9 mouse cellular contexts compared by ENCODE assay signal in genomic region chr9:99436182-99437030, GRCm38 (mm10). TPM values are rescaled to one million over a fixed set of nuclear protein-coding genes. Genes with fewer than 3 reads are reported as not detected.
DNase-seq lines count a peak whose midpoint lies in the region; ATAC-seq and TF ChIP-seq lines count a peak whose summit lies in the region.
"Had no signal": no experiment of that assay in that cellular context is flagged by ENCODE, and none has a peak within 500 bp of the region (broad histone marks: within the 10 kb centered on the region; RNA-seq: fewer than 3 reads in every experiment).

No protein-coding gene starts in this region.

- intact Hi-C loops in gastrocnemius, adult 2 months (cut with DNase I), result loop anchor here (2.0 to 10.0 kb wide), 2 partner anchors 36 to 192 kb away; partner anchors contain the start of gene Cep70

- H3K4me1 ChIP-seq in hindbrain, embryonic 14.5 days (replicated peaks; ENCODE audit: control insufficient read depth, insufficient read depth, low read length), result peaks cover 27% of the 10 kb centered on the region

- no peaks in the 10 kb centered on the region for H3K79me2 ChIP-seq in macrophage (ENCODE audit: inconsistent target)

- ATAC-seq in activated CD4-positive, CD25-positive, alpha-beta regulatory T cell, adult 4 months, result peak; percentile 49
- peak; percentile 73 for ATAC-seq in hindbrain, embryonic 14.5 days (ENCODE audit: low FRiP score)

- H3K4me3 ChIP-seq in gastrocnemius, adult 2 months, result peak overlapping the region; percentile 91
- H3K4me3 ChIP-seq in hindbrain, embryonic 14.5 days (replicated peaks; ENCODE audit: low read length), result peak overlapping the region; percentile 80
- peak overlapping the region; percentile 45 for H3K4me3 ChIP-seq in macrophage (ENCODE audit: inconsistent target)

- DNase-seq in cerebellum, postnatal 14 days, result peak; percentile 77 to 86
- peak; percentile 95 for DNase-seq in gastrocnemius, adult 2 months
- peak; percentile 67 for DNase-seq in hindbrain, embryonic 14.5 days (ENCODE audit: low spot score)
- DNase-seq in left cerebral cortex, adult 8-10 months (ENCODE audit: low spot score in 2 of 2), result peak; percentile 70 to 71
- DNase-seq in right cerebral cortex, adult 2 months (ENCODE audit: low spot score in 2 of 2), result peak; percentile 73 to 75
- peak; percentile 75 for DNase-seq in urinary bladder, postnatal 25 days (ENCODE audit: low spot score)

- peaks cover 15% of the 10 kb centered on the region; the same call in 1 of the 2 replicates for H3K27me3 ChIP-seq in hindbrain, embryonic 14.5 days (ENCODE audit: control insufficient read depth, insufficient read depth, low read length)

- H3K9ac ChIP-seq in hindbrain, embryonic 14.5 days, result peak overlapping the region; percentile 91

- WGBS in hindbrain, embryonic 14.5 days, result 2% methylated on average over 62 of the region's 86 CpGs
- WGBS in macrophage (ENCODE audit: missing documents), result 3% methylated on average over 76 of the region's 86 CpGs

- no peaks in the 10 kb centered on the region for H3K36me3 ChIP-seq in hindbrain, embryonic 14.5 days (replicated peaks; ENCODE audit: control insufficient read depth, insufficient read depth)
- no peaks in the 10 kb centered on the region for H3K36me3 ChIP-seq in macrophage (ENCODE audit: inconsistent target)

- H3K27ac ChIP-seq in gastrocnemius, adult 2 months, result peak overlapping the region; percentile 98
- peak overlapping the region; percentile 87 for H3K27ac ChIP-seq in hindbrain, embryonic 14.5 days
- H3K27ac ChIP-seq in macrophage, result no peak overlapping the region

- H3K4me2 ChIP-seq in hindbrain, embryonic 14.5 days (replicated peaks), result peak overlapping the region; percentile 72

- no peaks in the 10 kb centered on the region for H3K9me3 ChIP-seq in hindbrain, embryonic 14.5 days (ENCODE audit: control insufficient read depth, low read length)

- TF ChIP-seq CTCF in gastrocnemius, adult 2 months (IDR thresholded peaks at IDR 0.05), result no peak

RNA-seq across cellular contexts. Expression of gene Mras, which starts 0.8 kb away (rescaled TPM):
- polyA plus RNA-seq in activated CD4-positive, CD25-positive, alpha-beta regulatory T cell, adult 4 months (2017; shearing (Covaris generic)), result not detected
- total RNA-seq in gastrocnemius, adult 2 months (2021), result 1 to 10 TPM; 5.0 to 5.7 TPM
- polyA plus RNA-seq in hindbrain, embryonic 14.5 days (2014; fragmentation: Nextera tagmentation; extraction: Ambion mirVana), result 55.3 and 62.9 TPM in 2 replicates
- 100 to 1,000 TPM; 140 to 166 (median 153) TPM for total RNA-seq in left cerebral cortex, adult 8-10 months (2022)
- total RNA-seq in macrophage (2018; cell fraction: chromatin; rRNA removed), result 1 to 10 TPM in 17 of 26 experiments, under 1 TPM in 5, not detected in 4; 0.12 to 8.0 (median 2.4) TPM
- 10 to 100 TPM in 4 of 26 experiments, 1 to 10 TPM in 22; 1.2 to 11.5 (median 5.0) TPM for total RNA-seq in macrophage (2018; cell fraction: cytosol; rRNA removed)
- total RNA-seq in macrophage (2018; cell fraction: nucleus; rRNA removed), result 1 to 10 TPM in 21 of 26 experiments, under 1 TPM in 5; 0.36 to 5.7 (median 1.7) TPM
- 6.5 to 23.7 TPM (median 6.6 TPM) in 3 replicates for polyA plus RNA-seq in macrophage (2018)

RNA-seq across cellular contexts. Expression of gene Nme9, which starts 14.9 kb away (rescaled TPM):
- polyA plus RNA-seq in activated CD4-positive, CD25-positive, alpha-beta regulatory T cell, adult 4 months (2017; shearing (Covaris generic)), result not detected
- total RNA-seq in gastrocnemius, adult 2 months (2021), result not detected
- 0.61 and 1.5 TPM in 2 replicates for polyA plus RNA-seq in hindbrain, embryonic 14.5 days (2014; fragmentation: Nextera tagmentation; extraction: Ambion mirVana)
- total RNA-seq in left cerebral cortex, adult 8-10 months (2022), result under 1 TPM in 3 of 4 experiments, not detected in 1; 0.37 to 0.72 (median 0.44) TPM
- total RNA-seq in macrophage (2018; cell fraction: chromatin; rRNA removed), result not detected
- total RNA-seq in macrophage (2018; cell fraction: cytosol; rRNA removed), result not detected
- not detected for total RNA-seq in macrophage (2018; cell fraction: nucleus; rRNA removed)
- polyA plus RNA-seq in macrophage (2018), result not detected in 3 replicates
- polyA plus RNA-seq: frontal cortex, adult 2 months had no signal
